Comparison of ENCODE assay signal across 18 mouse cellular contexts in genomic region chr14:24212861-24213260, GRCm38 (mm10). TPM values are rescaled to one million over a fixed set of nuclear protein-coding genes. Genes with fewer than 3 reads are reported as not detected.
DNase-seq lines count a peak whose midpoint lies in the region; ATAC-seq and TF ChIP-seq lines count a peak whose summit lies in the region.
"Had no signal": no experiment of that assay in that cellular context is flagged by ENCODE, and none has a peak within 500 bp of the region (broad histone marks: within the 10 kb centered on the region; RNA-seq: fewer than 3 reads in every experiment).

No protein-coding gene starts in this region.

- intact Hi-C loops in heart, postnatal 25 days (cut with DNase I), result no loop called here

- no peak for TF ChIP-seq CTCF in lung, embryonic 14.5 days (IDR thresholded peaks at IDR 0.05; ENCODE audit: low read depth)
- TF ChIP-seq CTCF in lung, adult 2 months (IDR thresholded peaks at IDR 0.05; ENCODE audit: insufficient read depth, low read length), result no peak

- no peaks in the 10 kb centered on the region for H3K9me3 ChIP-seq in heart, embryonic 13.5 days
- H3K9me3 ChIP-seq in lung, embryonic 14.5 days (ENCODE audit: low read depth, low read length), result no peaks in the 10 kb centered on the region
- no peaks in the 10 kb centered on the region for H3K9me3 ChIP-seq in limb, embryonic 10.5 days (replicated peaks)

- 27% methylated on average over 5 of the region's 5 CpGs for WGBS in heart, embryonic 13.5 days
- 31% methylated on average over 5 of the region's 5 CpGs for WGBS in lung, embryonic 14.5 days
- WGBS in lung, adult 2 months, result 54% methylated on average over 5 of the region's 5 CpGs
- 71% methylated on average over 5 of the region's 5 CpGs for WGBS in limb, embryonic 10.5 days

- no peak overlapping the region for H3K4me3 ChIP-seq in heart, embryonic 13.5 days
- no peak overlapping the region for H3K4me3 ChIP-seq in lung, embryonic 14.5 days (ENCODE audit: low read depth, low read length)
- H3K4me3 ChIP-seq in lung, adult 2 months (replicated peaks; ENCODE audit: extremely low read depth, low read depth, low read length), result no peak overlapping the region
- H3K4me3 ChIP-seq in limb, embryonic 10.5 days, result no peak overlapping the region
- H3K4me3 ChIP-seq: megakaryocyte, embryonic 14.5 days had no signal

- DNase-seq in heart, postnatal 25 days (ENCODE audit: low spot score), result no peak
- DNase-seq in lung, embryonic 14.5 days, result no peak
- no peak for DNase-seq in lung, adult 2 months
- peak; percentile 61 for DNase-seq in R1 (ENCODE audit: low read depth, low spot score)
- DNase-seq in limb, embryonic 10.5 days (ENCODE audit: low spot score), result no peak
- no peak for DNase-seq in frontal cortex, postnatal 36 days (ENCODE audit: low spot score in 2 of 2)
- no peak for DNase-seq in gastrocnemius, adult 8-10 months (ENCODE audit: low spot score in 2 of 2)
- DNase-seq: cerebellum, adult 18-20 months; heart, postnatal 10 days; kidney, adult 9 months; liver; right cerebral cortex, postnatal 25 days; thymus, adult 2 months had no signal

- H3K27me3 ChIP-seq in heart, embryonic 13.5 days (replicated peaks), result no peaks in the 10 kb centered on the region
- no peaks in the 10 kb centered on the region for H3K27me3 ChIP-seq in lung, embryonic 14.5 days (ENCODE audit: insufficient read depth, low read length)
- H3K27me3 ChIP-seq in limb, embryonic 10.5 days (ENCODE audit: low read depth, poor library complexity, severe bottlenecking), result no peaks in the 10 kb centered on the region
- H3K27me3 ChIP-seq: Patski had no signal

- H3K27ac ChIP-seq in heart, embryonic 13.5 days (replicated peaks), result peak overlapping the region; percentile 52
- no peak overlapping the region for H3K27ac ChIP-seq in lung, embryonic 14.5 days (ENCODE audit: low read depth)
- 0 out of 2 replicates have a peak overlapping the region, but pooled peaks have one; percentile 20 for H3K27ac ChIP-seq in limb, embryonic 10.5 days

- H3K4me2 ChIP-seq in heart, embryonic 13.5 days, result no peak overlapping the region
- H3K4me2 ChIP-seq in lung, embryonic 14.5 days, result no peak overlapping the region

- no peak for ATAC-seq in heart, embryonic 13.5 days (ENCODE audit: extremely low read depth, insufficient number of reproducible peaks, low FRiP score, low TSS enrichment)
- 0 out of 2 replicates have a peak, but pooled peaks have one; percentile 10 for ATAC-seq in lung, embryonic 14.5 days (ENCODE audit: insufficient read depth)
- ATAC-seq: CD4-positive, CD25-positive, alpha-beta regulatory T cell, adult 4 months; lung, postnatal 0 days; Patski had no signal

- no peak for TF ChIP-seq POLR2A in lung, adult 2 months (IDR thresholded peaks at IDR 0.05; ENCODE audit: borderline replicate concordance, extremely low read depth, low read depth, low read length)

- no peaks in the 10 kb centered on the region for H3K36me3 ChIP-seq in heart, embryonic 13.5 days
- no peaks in the 10 kb centered on the region for H3K36me3 ChIP-seq in lung, embryonic 14.5 days (ENCODE audit: insufficient read depth)
- H3K36me3 ChIP-seq in limb, embryonic 10.5 days, result peaks cover 7% of the 10 kb centered on the region; the same call in 1 of the 2 replicates

- H3K9ac ChIP-seq in heart, embryonic 13.5 days, result peak overlapping the region; percentile 20
- no peak overlapping the region for H3K9ac ChIP-seq in lung, embryonic 14.5 days

- H3K4me1 ChIP-seq in heart, embryonic 13.5 days, result peaks cover 83% of the 10 kb centered on the region
- H3K4me1 ChIP-seq in lung, embryonic 14.5 days (ENCODE audit: insufficient read depth), result peaks cover 18% of the 10 kb centered on the region
- peaks cover 10% of the 10 kb centered on the region for H3K4me1 ChIP-seq in lung, adult 2 months (ENCODE audit: control insufficient read depth, insufficient read depth, low read length)
- H3K4me1 ChIP-seq in limb, embryonic 10.5 days, result peaks cover 96% of the 10 kb centered on the region
- H3K4me1 ChIP-seq: megakaryocyte, embryonic 14.5 days had no signal

RNA-seq across cellular contexts. Expression of gene Dlg5, which starts 32.9 kb away (rescaled TPM):
- 8.6 and 10.4 TPM in 2 replicates for polyA plus RNA-seq in heart, embryonic 13.5 days (2015; fragmentation: Nextera tagmentation; extraction: Ambion mirVana)
- total RNA-seq in heart, postnatal 25 days (2021), result 1 to 10 TPM; 7.9 to 8.4 TPM
- polyA plus RNA-seq in lung, embryonic 14.5 days (2014; fragmentation: Nextera tagmentation; extraction: Ambion mirVana), result 25.8 and 28.9 TPM in 2 replicates
- polyA plus RNA-seq in lung, adult 2 months (2012; rRNA removed), result 31.7 and 35.3 TPM in 2 replicates
- polyA plus RNA-seq in limb, embryonic 10.5 days (2016; fragmentation: Nextera tagmentation; extraction: Ambion mirVana), result 23.7 and 32.6 TPM in 2 replicates
- 10 to 100 TPM in 1 of 4 experiments, 1 to 10 TPM in 3; 3.5 to 11.1 (median 6.0) TPM for total RNA-seq in gastrocnemius, adult 8-10 months (2022)
